Mouse (Mus musculus) embryonic stem cell, embryonic (primary cell): ENCODE measurements at regions not wholly inside any gene's neighbourhood (a gene's known extent, or its start where the extent isn't known, plus 50 kb on each side); places are given as distances from the start of the nearest gene placed in this dataset.

ENCODE experiments used
- CTCF ChIA-PET, 4 experiments: fragments of 300-600 bp in 2 of 4; fragments of 350-600 bp in 2 of 4; sonication (Branson Sonifier 250); formaldehyde crosslinking; loops; one replicate each; lab custom pipeline; 2022; ENCODE audit warnings: inconsistent platforms in 2 of 4; lab: Charles Lee
- POLR2A ChIA-PET, 4 experiments: fragments of 300-600 bp in 2 of 4; fragments of 350-600 bp in 2 of 4; sonication (Branson Sonifier 250); formaldehyde crosslinking; loops; one replicate each; lab custom pipeline; 2022; ENCODE audit warnings: antibody characterized with exemption in 4 of 4, inconsistent platforms in 1 of 4; lab: Charles Lee

DNA sequence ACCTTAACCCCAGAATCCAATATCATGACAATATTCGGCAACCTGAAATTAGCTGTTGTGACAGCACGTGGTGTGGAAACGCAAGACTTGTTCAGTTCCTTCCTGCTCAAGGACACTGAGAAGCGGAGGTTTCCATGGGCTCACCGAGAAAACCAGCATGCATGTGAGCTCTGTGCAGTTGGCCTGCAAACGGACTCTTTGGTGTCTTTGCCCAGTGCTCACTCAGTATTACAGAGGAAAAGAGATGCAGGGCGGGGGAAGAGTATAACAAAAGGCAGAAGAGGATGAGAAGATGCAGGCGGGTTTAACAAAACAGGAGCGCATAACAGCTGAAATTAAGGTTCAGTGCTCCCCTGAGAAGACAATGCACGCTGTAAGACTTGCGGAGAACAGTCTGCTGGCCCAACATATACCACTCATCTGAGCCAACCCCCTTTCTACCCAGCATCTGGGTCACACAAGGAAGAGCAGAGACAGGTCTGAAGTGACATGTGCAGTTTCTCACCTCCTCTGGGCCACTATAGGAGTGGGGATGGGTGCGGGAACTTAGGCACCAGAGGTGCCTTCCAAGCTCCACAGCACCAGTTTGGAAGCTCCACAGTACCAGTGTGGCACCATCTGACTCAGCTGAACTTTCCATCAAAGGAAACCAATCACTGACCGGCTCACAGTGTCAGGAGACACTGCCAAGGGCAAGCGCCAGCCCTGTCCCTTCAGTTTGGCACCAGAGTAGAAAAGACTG, 133.6 kb upstream of the Klf7 start:
- POLR2A ChIA-PET, result interaction anchor here in 1 of 4 experiments (0.8 to 1.7 kb wide), 3 partner anchors 134 to 435 kb away, joined by 3 to 6 read pairs (median 4); partner anchors contain the start of genes Ccnyl1 and Klf7
- CTCF ChIA-PET, result no interaction called here

GRCm38 (mm10) chr1:64254673-64255072, 132.6 kb upstream of the Klf7 start:
- POLR2A ChIA-PET, result interaction anchor here in 2 of 4 experiments (0.6 to 1.7 kb wide), 2 partner anchors 133 to 203 kb away, joined by 3 to 6 read pairs; partner anchors contain the start of gene Klf7 (in 1 of the 2)
- CTCF ChIA-PET, result no interaction called here

DNA sequence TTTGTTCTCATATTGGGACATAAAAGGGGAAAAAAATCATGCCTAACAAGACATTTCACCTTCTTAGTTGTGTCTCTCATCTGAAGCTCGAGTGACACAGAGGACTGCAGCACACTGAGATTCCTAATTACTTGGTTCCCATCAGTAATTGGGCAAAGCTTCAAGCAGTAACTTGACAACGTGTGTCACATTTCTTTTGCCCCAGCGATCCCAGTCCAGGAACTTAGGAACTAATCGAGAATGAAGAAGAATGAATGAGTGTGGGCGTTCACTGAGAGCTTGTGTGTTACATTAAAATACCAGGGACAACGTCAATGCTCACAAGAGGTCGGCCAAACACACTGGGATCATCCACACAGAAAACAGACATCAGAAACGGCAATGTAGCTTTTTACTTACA, 131.9 kb upstream of the Klf7 start:
- ChIA-PET POLR2A (interaction anchor here in 2 of 4 experiments (0.5 to 1.7 kb wide), 2 partner anchors 132 to 133 kb away, joined by 3 to 6 read pairs; partner anchors contain the start of gene Klf7 (in 1 of the 2)), CTCF (no interaction called here)

- POLR2A ChIA-PET, result no interaction called here
- CTCF ChIA-PET, result no interaction called here
These were observed 120.3 kb upstream of the Klf7 start for GRCm38 (mm10) chr1:64242401-64242800.

DNA sequence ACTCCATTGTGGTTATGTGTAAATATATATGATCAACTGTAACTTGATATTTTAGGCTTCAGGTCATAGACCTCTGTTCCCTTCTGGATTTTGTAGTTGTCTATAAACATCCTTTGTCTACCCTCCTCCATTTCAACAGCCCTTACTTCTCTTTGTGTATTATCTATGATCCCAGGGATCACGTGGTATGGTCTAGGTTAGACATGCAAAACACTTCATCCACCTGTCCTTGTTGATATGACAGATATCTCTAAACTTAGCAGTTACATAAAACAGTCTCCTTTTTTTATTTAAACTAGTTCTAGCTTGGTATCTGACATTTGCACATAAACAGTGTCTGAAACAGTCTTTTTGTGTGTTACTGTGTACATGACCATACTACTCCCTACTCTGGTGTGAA, 107.6 kb upstream of the Klf7 start:
- CTCF ChIA-PET, result no interaction called here

GRCm38 (mm10) chr1:64226001-64226918, 104.2 kb upstream of the Klf7 start:
- ChIA-PET POLR2A (interaction anchor here in 3 of 4 experiments (0.6 to 1.6 kb wide), 7 partner anchors 15 to 110 kb away, joined by 3 to 16 read pairs (median 4); partner anchors contain the start of gene Klf7 (in 3 of the 3)), CTCF (interaction anchor here in 1 of 4 experiments (0.5 kb wide), 1 partner anchor 932 kb away, joined by 3 read pairs; no protein-coding TSS in a partner anchor)

More for the DNA sequence above, 107.6 kb upstream of the Klf7 start:
- POLR2A ChIA-PET, result interaction anchor here in 1 of 4 experiments (0.9 kb wide), 1 partner anchor 108 kb away, joined by 6 read pairs; the partner anchor contains the start of gene Klf7

DNA sequence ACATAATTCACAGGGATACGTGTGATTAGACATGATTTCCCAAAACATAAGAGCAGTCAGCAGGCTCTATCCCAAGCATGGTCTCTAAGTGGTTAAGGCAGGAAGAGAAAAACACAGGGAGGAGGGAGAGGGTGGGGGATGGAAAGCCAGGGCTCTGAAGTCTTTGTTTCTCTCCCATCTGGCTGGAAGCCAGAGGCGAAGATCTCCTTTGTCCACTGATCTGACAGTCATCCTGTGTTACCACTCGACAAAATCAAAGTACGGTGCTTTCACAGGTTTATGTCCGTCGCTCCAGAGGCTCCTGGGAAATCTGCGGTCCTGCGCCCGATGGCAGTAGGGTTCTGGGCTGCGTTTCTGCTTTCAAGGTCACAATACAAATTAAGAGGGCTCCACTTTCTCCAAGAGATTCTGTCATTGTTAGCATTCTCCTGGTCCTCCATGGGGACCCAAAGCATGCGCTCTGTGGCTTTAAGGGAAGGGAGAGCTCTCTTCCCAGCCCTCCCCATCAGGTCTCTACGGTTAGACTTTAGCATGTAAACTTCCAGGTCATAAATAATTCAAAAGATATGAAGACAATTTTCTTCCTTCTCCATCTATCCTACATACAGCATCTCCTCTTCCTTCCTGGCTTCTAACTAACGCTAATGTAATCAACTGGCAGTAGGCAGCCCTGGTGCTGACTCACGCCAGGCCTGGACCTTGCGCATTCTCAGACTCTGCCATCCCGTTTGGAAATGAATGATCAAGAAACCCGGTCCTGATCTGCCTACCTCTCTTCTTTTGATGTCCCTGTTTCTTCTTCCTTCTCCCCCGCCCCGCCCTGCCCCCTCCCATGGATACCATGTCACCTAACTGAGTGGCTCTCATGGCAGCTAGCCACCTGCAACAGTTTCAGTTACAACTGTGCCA, 102.0 kb upstream of the Klf7 start:
- CTCF ChIA-PET, result interaction anchor here in 1 of 4 experiments (0.6 kb wide), 1 partner anchor 99 kb away, joined by 3 read pairs; no protein-coding TSS in a partner anchor
- POLR2A ChIA-PET, result interaction anchor here in 3 of 4 experiments (0.6 to 4.7 kb wide), 6 partner anchors 47 to 194 kb away, joined by 3 to 20 read pairs (median 10); partner anchors contain the start of gene Klf7 (in 3 of the 3)

- ChIA-PET POLR2A (interaction anchor here in 2 of 4 experiments (0.7 to 4.7 kb wide), 4 partner anchors 35 to 374 kb away, joined by 3 to 20 read pairs (median 4); partner anchors contain the start of gene Klf7 (in 2 of the 2)), CTCF (no interaction called here)
These were observed 100.4 kb upstream of the Klf7 start for GRCm38 (mm10) chr1:64222475-64222874.

- CTCF ChIA-PET, result no interaction called here
These were observed 98.4 kb upstream of the Klf7 start for GRCm38 (mm10) chr1:64220486-64220885.

GRCm38 (mm10) chr1:64220040-64220439, 98.0 kb upstream of the Klf7 start:
- POLR2A ChIA-PET, result interaction anchor here in 1 of 4 experiments (1.5 kb wide), 1 partner anchor 98 kb away, joined by 3 read pairs; the partner anchor contains the start of gene Klf7
- CTCF ChIA-PET, result no interaction called here

More at GRCm38 (mm10) chr1:64220486-64220885, 98.4 kb upstream of the Klf7 start:
- POLR2A ChIA-PET, result interaction anchor here in 1 of 4 experiments (1.5 kb wide), 1 partner anchor 98 kb away, joined by 3 read pairs; the partner anchor contains the start of gene Klf7

GRCm38 (mm10) chr1:64215646-64216045, 93.6 kb upstream of the Klf7 start:
- CTCF ChIA-PET, result no interaction called here
- POLR2A ChIA-PET, result interaction anchor here in 2 of 4 experiments (1.4 to 1.5 kb wide), 2 partner anchors 94 kb away, joined by 3 to 4 read pairs; partner anchors contain the start of gene Klf7 (in 1 of the 2)

DNA sequence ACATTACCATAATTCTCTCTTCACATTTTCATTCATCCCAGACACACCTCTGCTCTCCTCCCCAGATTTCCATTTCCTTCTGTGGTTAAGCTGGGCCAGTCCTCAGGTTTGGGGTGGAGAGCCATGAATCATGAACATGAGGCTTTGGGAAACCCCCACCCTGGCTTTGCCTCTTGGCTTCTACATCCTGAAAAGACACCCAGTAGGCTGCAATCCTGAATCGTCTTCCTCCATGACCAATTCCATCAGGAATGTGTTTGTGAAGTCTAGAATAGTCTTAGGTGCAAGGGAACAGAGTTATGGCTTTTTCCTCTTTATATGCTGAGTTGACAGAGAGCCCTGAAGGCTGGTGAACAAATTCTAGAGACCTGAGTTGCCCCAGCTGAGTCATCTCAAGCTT, 87.0 kb upstream of the Klf7 start:
- CTCF ChIA-PET, result no interaction called here
- POLR2A ChIA-PET, result no interaction called here

GRCm38 (mm10) chr1:64200387-64201023, 78.4 kb upstream of the Klf7 start:
- POLR2A ChIA-PET, result interaction anchor here in 2 of 4 experiments (0.7 to 1.2 kb wide), 2 partner anchors 78 to 360 kb away, joined by 3 to 4 read pairs; partner anchors contain the start of gene Klf7 (in 1 of the 2)
- CTCF ChIA-PET, result no interaction called here

GRCm38 (mm10) chr1:64198781-64199180, 76.7 kb upstream of the Klf7 start:
- ChIA-PET CTCF (no interaction called here), POLR2A (interaction anchor here in 2 of 4 experiments (1.3 to 1.5 kb wide), 2 partner anchors 77 kb away, joined by 4 to 5 read pairs; partner anchors contain the start of gene Klf7 (in 2 of the 2))

DNA sequence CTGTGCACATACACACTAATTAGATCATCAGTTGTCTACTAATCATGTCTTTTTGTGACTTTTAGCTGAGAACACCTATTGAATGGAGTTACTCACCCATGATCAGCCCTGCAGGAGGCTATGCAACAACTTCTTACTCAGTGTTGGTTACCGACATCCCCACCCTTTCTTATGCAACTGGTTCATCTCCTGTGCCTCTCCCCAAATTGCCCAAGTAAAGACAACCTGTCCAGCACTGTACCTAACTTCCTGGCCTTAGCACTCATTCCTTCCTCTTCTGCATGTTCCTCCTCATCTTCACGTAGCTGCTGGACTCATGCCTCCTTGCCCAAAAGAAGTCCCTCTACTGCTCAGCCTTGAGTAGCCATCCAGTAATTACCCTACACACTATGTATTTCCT, 76.2 kb upstream of the Klf7 start:
- POLR2A ChIA-PET, result interaction anchor here in 2 of 4 experiments (1.3 to 1.5 kb wide), 2 partner anchors 76 kb away, joined by 4 to 5 read pairs; partner anchors contain the start of gene Klf7 (in 2 of the 2)
- CTCF ChIA-PET, result no interaction called here

GRCm38 (mm10) chr1:64195970-64196491, 73.9 kb upstream of the Klf7 start:
- CTCF ChIA-PET, result interaction anchor here in 1 of 4 experiments (0.6 kb wide), 1 partner anchor 214 kb away, joined by 4 read pairs; no protein-coding TSS in a partner anchor
- POLR2A ChIA-PET, result interaction anchor here in 1 of 4 experiments (2.9 kb wide), 1 partner anchor 74 kb away, joined by 8 read pairs; the partner anchor contains the start of gene Klf7
